Mouse (Mus musculus): ENCODE data around the gene Pard3. TPM values are rescaled to one million over a fixed set of nuclear protein-coding genes. Genes with fewer than 3 reads are reported as not detected.
A peak's percentile ranks its signal among the peaks of the same experiment; 100 is the strongest.

Gene Pard3
- polyA plus RNA-seq, 1 experiment from 2014 or later, result 21.0 TPM

GRCm38 (mm10) chr8:127115837-127116236 lies 52.1 kb downstream of the Pard3 start:
- no peak for ATAC-seq (ENCODE audit: insufficient read depth, low FRiP score)
- Histone ChIP-seq H3K4me2 (ENCODE audit: low read depth, low read length) (no peak overlapping the region), H3K4me3 (replicated peaks; ENCODE audit: low read length) (no peak overlapping the region), H3K4me1 (ENCODE audit: control insufficient read depth, insufficient read depth, low read length) (peaks cover 7% of the 10 kb centered on the region; the same call in 1 of the 2 replicates), H3K27me3 (ENCODE audit: control insufficient read depth, insufficient read depth, low read length) (no peaks in the 10 kb centered on the region), H3K9ac (ENCODE audit: low read length) (no peak overlapping the region), H3K27ac (ENCODE audit: low read length) (no peak overlapping the region), H3K9me3 (replicated peaks; ENCODE audit: control insufficient read depth, low read length) (no peaks in the 10 kb centered on the region), H3K36me3 (ENCODE audit: control insufficient read depth, insufficient read depth, low read length) (no peaks in the 10 kb centered on the region)
- 57% methylated on average over 3 of the region's 3 CpGs for WGBS

GRCm38 (mm10) chr8:127118373-127118861 lies 54.7 kb downstream of the Pard3 start:
- no peak overlapping the region for H3K4me2 ChIP-seq (ENCODE audit: low read depth, low read length)
- no peak overlapping the region for H3K9ac ChIP-seq (ENCODE audit: low read length)
- H3K27me3 ChIP-seq (ENCODE audit: control insufficient read depth, insufficient read depth, low read length), result no peaks in the 10 kb centered on the region
- no peaks in the 10 kb centered on the region for H3K9me3 ChIP-seq (replicated peaks; ENCODE audit: control insufficient read depth, low read length)
- H3K36me3 ChIP-seq (ENCODE audit: control insufficient read depth, insufficient read depth, low read length), result no peaks in the 10 kb centered on the region
- whole genome bisulfite sequencing, result 76% methylated on average over 11 of the region's 11 CpGs
- peak overlapping the region; percentile 23; the same call in 1 of the 2 replicates for H3K27ac ChIP-seq (ENCODE audit: low read length)
- ATAC-seq (ENCODE audit: insufficient read depth, low FRiP score), result no peak
- no peak overlapping the region for H3K4me3 ChIP-seq (replicated peaks; ENCODE audit: low read length)
- peaks cover 10% of the 10 kb centered on the region; the same call in 1 of the 2 replicates for H3K4me1 ChIP-seq (ENCODE audit: control insufficient read depth, insufficient read depth, low read length)

- Histone ChIP-seq H3K27me3 (ENCODE audit: control insufficient read depth, insufficient read depth, low read length) (no peaks in the 10 kb centered on the region), H3K4me1 (ENCODE audit: control insufficient read depth, insufficient read depth, low read length) (peaks cover 39% of the 10 kb centered on the region), H3K4me2 (ENCODE audit: low read depth, low read length) (no peak overlapping the region), H3K9ac (ENCODE audit: low read length) (no peak overlapping the region), H3K4me3 (replicated peaks; ENCODE audit: low read length) (no peak overlapping the region), H3K36me3 (ENCODE audit: control insufficient read depth, insufficient read depth, low read length) (no peaks in the 10 kb centered on the region), H3K9me3 (replicated peaks; ENCODE audit: control insufficient read depth, low read length) (no peaks in the 10 kb centered on the region), H3K27ac (ENCODE audit: low read length) (no peak overlapping the region)
- no peak for ATAC-seq (ENCODE audit: insufficient read depth, low FRiP score)
- 73% methylated on average over 3 of the region's 3 CpGs for WGBS
Measured at GRCm38 (mm10) chr8:127123391-127123790, 59.7 kb downstream of the Pard3 start.

- no peaks in the 10 kb centered on the region for H3K36me3 ChIP-seq (ENCODE audit: control insufficient read depth, insufficient read depth, low read length)
- WGBS, result 40% methylated on average over 8 of the region's 8 CpGs
- no peak overlapping the region for H3K4me2 ChIP-seq (ENCODE audit: low read depth, low read length)
- no peak overlapping the region for H3K27ac ChIP-seq (ENCODE audit: low read length)
- H3K4me1 ChIP-seq (ENCODE audit: control insufficient read depth, insufficient read depth, low read length), result peaks cover 47% of the 10 kb centered on the region
- no peak overlapping the region for H3K4me3 ChIP-seq (replicated peaks; ENCODE audit: low read length)
- no peak for ATAC-seq (ENCODE audit: insufficient read depth, low FRiP score)
- no peaks in the 10 kb centered on the region for H3K27me3 ChIP-seq (ENCODE audit: control insufficient read depth, insufficient read depth, low read length)
- no peak overlapping the region for H3K9ac ChIP-seq (ENCODE audit: low read length)
- H3K9me3 ChIP-seq (replicated peaks; ENCODE audit: control insufficient read depth, low read length), result no peaks in the 10 kb centered on the region
Measured at GRCm38 (mm10) chr8:127124795-127125194, 61.1 kb downstream of the Pard3 start.

- 32% methylated on average over 11 of the region's 11 CpGs for WGBS
- peaks cover 50% of the 10 kb centered on the region for H3K4me1 ChIP-seq (ENCODE audit: control insufficient read depth, insufficient read depth, low read length)
- no peaks in the 10 kb centered on the region for H3K27me3 ChIP-seq (ENCODE audit: control insufficient read depth, insufficient read depth, low read length)
- H3K36me3 ChIP-seq (ENCODE audit: control insufficient read depth, insufficient read depth, low read length), result no peaks in the 10 kb centered on the region
- no peak overlapping the region for H3K9ac ChIP-seq (ENCODE audit: low read length)
- H3K4me3 ChIP-seq (replicated peaks; ENCODE audit: low read length), result no peak overlapping the region
- H3K9me3 ChIP-seq (replicated peaks; ENCODE audit: control insufficient read depth, low read length), result no peaks in the 10 kb centered on the region
- no peak overlapping the region for H3K27ac ChIP-seq (ENCODE audit: low read length)
- no peak for ATAC-seq (ENCODE audit: insufficient read depth, low FRiP score)
- no peak overlapping the region for H3K4me2 ChIP-seq (ENCODE audit: low read depth, low read length)
Measured at GRCm38 (mm10) chr8:127125686-127126683, 62.3 kb downstream of the Pard3 start.

GRCm38 (mm10) chr8:127128781-127129396 lies 65.2 kb downstream of the Pard3 start:
- Histone ChIP-seq H3K4me1 (ENCODE audit: control insufficient read depth, insufficient read depth, low read length) (peaks cover 44% of the 10 kb centered on the region), H3K4me3 (replicated peaks; ENCODE audit: low read length) (no peak overlapping the region), H3K9me3 (replicated peaks; ENCODE audit: control insufficient read depth, low read length) (no peaks in the 10 kb centered on the region), H3K36me3 (ENCODE audit: control insufficient read depth, insufficient read depth, low read length) (no peaks in the 10 kb centered on the region), H3K27ac (ENCODE audit: low read length) (no peak overlapping the region), H3K4me2 (ENCODE audit: low read depth, low read length) (peak overlapping the region; percentile 30), H3K9ac (ENCODE audit: low read length) (no peak overlapping the region), H3K27me3 (ENCODE audit: control insufficient read depth, insufficient read depth, low read length) (no peaks in the 10 kb centered on the region)
- WGBS, result 34% methylated on average over 8 of the region's 8 CpGs
- ATAC-seq (ENCODE audit: insufficient read depth, low FRiP score), result no peak

GRCm38 (mm10) chr8:127134327-127134726 lies 70.6 kb downstream of the Pard3 start:
- ATAC-seq (ENCODE audit: insufficient read depth, low FRiP score), result no peak
- 51% methylated on average over 5 of the region's 5 CpGs for WGBS
- H3K9me3 ChIP-seq (replicated peaks; ENCODE audit: control insufficient read depth, low read length), result no peaks in the 10 kb centered on the region
- 0 out of 2 replicates have a peak overlapping the region, but pooled peaks have one; percentile 1 for H3K27ac ChIP-seq (ENCODE audit: low read length)
- H3K4me3 ChIP-seq (replicated peaks; ENCODE audit: low read length), result no peak overlapping the region
- H3K27me3 ChIP-seq (ENCODE audit: control insufficient read depth, insufficient read depth, low read length), result no peaks in the 10 kb centered on the region
- no peak overlapping the region for H3K4me2 ChIP-seq (ENCODE audit: low read depth, low read length)
- no peak overlapping the region for H3K9ac ChIP-seq (ENCODE audit: low read length)
- H3K4me1 ChIP-seq (ENCODE audit: control insufficient read depth, insufficient read depth, low read length), result peaks cover 26% of the 10 kb centered on the region
- H3K36me3 ChIP-seq (ENCODE audit: control insufficient read depth, insufficient read depth, low read length), result no peaks in the 10 kb centered on the region

GRCm38 (mm10) chr8:127136201-127136600 lies 72.5 kb downstream of the Pard3 start:
- 38% methylated on average over 2 of the region's 2 CpGs for WGBS
- Histone ChIP-seq H3K9me3 (replicated peaks; ENCODE audit: control insufficient read depth, low read length) (no peaks in the 10 kb centered on the region), H3K9ac (ENCODE audit: low read length) (no peak overlapping the region), H3K4me2 (ENCODE audit: low read depth, low read length) (no peak overlapping the region), H3K4me3 (replicated peaks; ENCODE audit: low read length) (no peak overlapping the region), H3K4me1 (ENCODE audit: control insufficient read depth, insufficient read depth, low read length) (peaks cover 24% of the 10 kb centered on the region), H3K36me3 (ENCODE audit: control insufficient read depth, insufficient read depth, low read length) (no peaks in the 10 kb centered on the region), H3K27ac (ENCODE audit: low read length) (no peak overlapping the region), H3K27me3 (ENCODE audit: control insufficient read depth, insufficient read depth, low read length) (no peaks in the 10 kb centered on the region)
- no peak for ATAC-seq (ENCODE audit: insufficient read depth, low FRiP score)

GRCm38 (mm10) chr8:127136781-127137180 lies 73.1 kb downstream of the Pard3 start:
- no peaks in the 10 kb centered on the region for H3K27me3 ChIP-seq (ENCODE audit: control insufficient read depth, insufficient read depth, low read length)
- H3K9ac ChIP-seq (ENCODE audit: low read length), result no peak overlapping the region
- H3K4me2 ChIP-seq (ENCODE audit: low read depth, low read length), result no peak overlapping the region
- H3K4me3 ChIP-seq (replicated peaks; ENCODE audit: low read length), result no peak overlapping the region
- peaks cover 24% of the 10 kb centered on the region for H3K4me1 ChIP-seq (ENCODE audit: control insufficient read depth, insufficient read depth, low read length)
- no peak for ATAC-seq (ENCODE audit: insufficient read depth, low FRiP score)
- WGBS, result 85% methylated on average over 2 of the region's 2 CpGs
- H3K36me3 ChIP-seq (ENCODE audit: control insufficient read depth, insufficient read depth, low read length), result no peaks in the 10 kb centered on the region
- no peak overlapping the region for H3K27ac ChIP-seq (ENCODE audit: low read length)
- H3K9me3 ChIP-seq (replicated peaks; ENCODE audit: control insufficient read depth, low read length), result no peaks in the 10 kb centered on the region
